Mouse (Mus musculus) ovary, postnatal 14 days (tissue): ENCODE measurements around the gene Syne1.

Experiments used
- DNase-seq: peaks from one replicate; pipeline ENCODE4 v3.0.0; 2022; ENCODE audit warnings: low spot score

Syne1 gene

GRCm38 (mm10) chr10:5203837-5204236, 347.4 kb downstream of the Syne1 start:
- no peak for DNase-seq

DNA sequence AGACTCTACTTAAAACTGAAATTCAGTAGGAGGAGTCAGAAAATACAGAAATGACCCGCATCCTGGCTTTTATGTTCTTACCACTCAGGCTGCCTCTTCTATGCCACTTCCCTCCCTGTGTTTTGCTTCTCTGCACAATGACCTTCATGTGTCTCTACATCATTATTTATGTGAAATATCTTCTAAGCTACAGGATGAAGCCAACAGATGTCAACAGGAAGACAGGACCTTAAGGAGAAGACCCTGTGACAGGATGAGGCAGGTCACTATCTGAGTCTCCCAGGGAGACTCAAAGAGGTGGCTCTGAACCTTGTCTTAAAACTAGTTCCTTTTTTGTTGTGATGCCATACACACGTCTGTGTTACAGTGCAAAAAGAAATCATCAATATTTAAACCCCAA, 353.9 kb downstream of the Syne1 start:
- DNase-seq = no peak

DNA sequence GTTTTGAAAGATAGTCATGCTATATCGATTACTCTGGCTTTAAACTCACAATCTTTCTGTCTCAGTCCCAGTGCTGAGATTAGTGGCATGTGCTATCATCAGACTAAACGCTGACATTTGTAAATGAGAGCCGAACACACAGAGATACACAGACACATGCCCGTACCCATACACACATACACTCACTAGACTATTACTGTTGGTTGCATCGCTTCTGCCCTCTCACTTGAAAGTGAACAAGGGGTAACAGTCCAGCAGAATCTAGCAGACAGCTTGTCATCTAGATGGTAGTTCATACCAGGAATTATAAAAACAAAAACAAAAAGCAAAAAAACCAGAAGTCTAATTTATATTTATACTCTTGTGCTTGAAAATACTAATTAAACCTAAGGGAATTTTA, 355.0 kb downstream of the Syne1 start:
- DNase-seq = no peak

- DNase-seq = no peak
Observed at GRCm38 (mm10) chr10:5195288-5195687, 356.0 kb downstream of the Syne1 start.

DNA sequence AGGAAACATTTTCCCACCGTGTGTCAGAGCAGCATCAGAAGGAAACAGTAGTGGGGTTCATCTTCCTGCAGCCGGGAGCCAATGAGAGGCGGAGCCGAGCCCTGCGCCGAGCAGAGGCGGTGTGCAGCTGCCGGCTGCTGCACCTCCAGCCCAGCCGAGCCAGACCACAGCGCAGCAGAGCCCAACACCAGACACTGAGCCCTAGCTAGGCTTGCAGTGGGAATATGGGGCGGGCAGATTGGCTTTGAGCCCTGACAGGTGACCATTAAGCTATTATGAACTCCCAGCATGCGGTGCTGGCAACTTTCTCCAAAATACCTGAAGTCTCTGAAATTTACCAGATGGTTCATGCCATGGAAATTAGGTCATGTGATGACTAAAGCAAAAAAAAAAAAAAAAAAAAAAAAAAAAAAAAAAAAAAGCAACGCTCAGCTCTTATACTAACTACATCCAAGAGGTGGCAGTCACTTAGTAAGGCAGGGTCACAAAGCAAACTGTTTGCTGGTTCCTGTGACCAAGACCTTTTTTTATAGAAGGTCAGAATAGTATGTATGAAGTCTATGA, 356.5 kb downstream of the Syne1 start:
- peak; percentile 43 for DNase-seq

GRCm38 (mm10) chr10:5194081-5194670, 357.1 kb downstream of the Syne1 start:
- DNase-seq = no peak

- no peak for DNase-seq
Observed at GRCm38 (mm10) chr10:5192861-5193490, 358.3 kb downstream of the Syne1 start.

GRCm38 (mm10) chr10:5190756-5191155, 360.5 kb downstream of the Syne1 start:
- no peak for DNase-seq

DNA sequence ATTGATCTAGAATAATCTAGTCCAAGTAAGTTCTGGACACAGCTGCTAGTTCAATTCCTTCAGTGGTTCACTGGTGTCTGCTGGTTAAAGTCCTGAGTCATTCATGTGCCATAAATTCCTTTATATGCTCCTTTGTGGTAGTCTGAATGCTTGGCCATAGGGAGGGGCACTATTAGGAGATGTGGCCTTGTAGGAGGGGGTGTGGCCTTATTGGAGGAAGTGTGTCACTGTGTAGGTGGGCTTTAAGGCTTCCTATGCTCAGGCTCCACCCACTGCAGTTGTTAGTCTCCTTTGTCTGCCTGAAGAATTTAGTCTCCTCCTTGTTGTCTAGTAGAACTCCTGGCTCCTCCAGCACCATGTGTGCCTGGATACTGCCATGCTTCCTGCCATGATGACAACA, 362.4 kb downstream of the Syne1 start:
- DNase-seq = no peak

DNA sequence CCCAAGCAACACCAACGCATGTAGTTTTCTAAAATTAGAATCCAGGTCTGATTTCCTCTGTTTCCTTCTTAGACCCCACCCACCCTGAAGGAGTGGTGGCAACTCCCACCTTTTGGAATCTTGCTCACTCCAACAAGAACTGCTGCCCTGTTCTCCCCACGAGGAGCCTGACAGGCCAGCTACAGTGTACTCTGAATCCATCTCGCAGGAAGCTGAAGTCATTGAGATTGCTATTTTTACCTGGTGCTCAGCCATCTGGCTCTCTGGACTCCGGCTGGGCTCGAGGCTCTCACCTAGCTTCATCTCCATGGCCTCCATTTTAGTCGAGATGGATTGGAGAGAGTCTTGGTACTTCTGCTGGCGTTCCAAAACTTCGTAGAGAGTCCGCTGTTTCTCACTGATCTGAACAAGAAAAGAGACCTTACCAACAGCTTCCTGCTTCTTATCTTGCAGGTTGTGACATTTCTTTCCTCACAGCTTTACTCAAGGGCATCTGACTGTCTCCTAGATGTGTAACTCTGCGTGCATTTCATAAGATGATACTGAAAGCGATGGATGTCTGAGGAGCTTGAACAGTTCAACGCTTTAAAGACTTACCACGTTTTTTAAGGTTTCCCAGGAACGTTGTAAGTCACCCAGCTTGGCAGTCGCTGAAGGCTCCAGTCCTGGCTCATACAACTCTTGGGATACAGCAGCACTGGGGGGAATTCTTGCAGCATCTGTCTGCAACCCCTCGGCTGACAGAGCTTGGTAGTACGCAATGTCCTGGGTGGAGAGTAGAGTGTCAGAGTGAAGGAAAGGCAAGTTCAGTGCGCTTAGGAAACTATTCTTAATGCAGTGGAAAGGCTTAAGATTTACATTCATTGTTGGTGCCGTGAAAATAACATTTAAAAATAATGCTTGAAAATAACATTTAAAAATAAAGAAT, 365.9 kb downstream of the Syne1 start:
- DNase-seq = no peak

GRCm38 (mm10) chr10:5181771-5182176, 369.5 kb downstream of the Syne1 start:
- no peak for DNase-seq

DNA sequence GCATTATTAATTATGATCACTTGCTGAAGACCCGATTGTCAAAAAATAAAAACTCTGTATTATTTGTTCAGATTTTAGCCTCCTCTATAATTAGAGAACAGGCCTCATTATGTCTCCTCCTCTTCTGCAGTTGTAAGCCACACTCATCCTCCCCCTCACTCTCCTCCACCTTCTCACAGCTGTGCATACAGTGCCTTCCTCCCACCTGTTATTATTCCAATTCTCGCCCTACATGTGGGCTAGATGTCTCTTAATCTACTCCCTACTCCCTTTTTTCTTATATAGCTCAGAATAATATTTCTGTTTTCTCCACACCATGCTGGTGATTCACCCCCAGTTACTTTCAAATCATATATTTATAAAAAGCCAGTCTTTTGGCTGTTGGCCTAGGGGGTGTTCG, 371.4 kb downstream of the Syne1 start:
- no peak for DNase-seq

DNA sequence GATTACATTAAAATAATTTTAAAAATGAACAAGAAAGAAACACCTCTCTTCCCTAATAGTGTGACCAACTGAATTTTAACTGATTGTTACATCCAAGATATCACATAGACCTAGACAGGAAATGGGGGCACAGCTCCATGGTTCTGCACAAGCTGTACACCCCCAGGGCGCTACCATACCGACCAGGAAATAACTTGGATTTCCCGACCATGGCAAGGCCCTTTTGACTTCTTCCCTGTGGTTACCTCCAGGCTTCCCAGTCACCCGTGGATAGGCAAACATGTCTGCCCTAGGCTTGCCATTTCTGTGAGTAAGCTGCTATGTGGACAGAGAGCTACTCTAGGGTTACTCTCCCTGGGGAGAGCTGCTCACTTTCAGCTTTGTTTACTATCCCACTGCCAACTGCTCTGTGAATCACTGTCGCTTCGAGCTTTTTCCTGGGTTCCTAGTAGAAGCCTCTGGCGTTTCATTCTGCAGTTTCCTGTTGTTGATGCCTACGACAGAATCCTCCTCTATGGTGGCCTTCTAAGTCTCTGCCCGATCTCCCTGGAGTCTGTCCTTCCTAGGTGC, 373.8 kb downstream of the Syne1 start:
- no peak for DNase-seq

DNA sequence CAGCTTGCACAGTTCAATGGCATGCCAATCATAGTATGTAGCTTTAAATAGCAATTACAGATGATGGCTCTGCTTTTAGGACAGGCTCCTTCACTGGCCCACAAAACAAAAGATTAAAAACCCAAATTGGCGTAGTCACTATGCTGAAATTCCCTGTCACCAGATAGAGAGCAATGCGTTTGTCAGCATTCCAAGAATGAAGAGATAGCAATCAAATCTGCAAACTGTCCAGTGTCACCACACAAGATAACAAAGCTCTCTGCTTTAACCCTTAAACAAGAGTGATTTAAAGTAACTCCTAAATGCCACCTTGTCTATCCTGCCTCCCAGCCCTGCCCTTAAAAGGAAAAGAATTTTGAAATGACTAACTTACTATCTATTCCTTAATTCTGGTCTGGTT, 374.9 kb downstream of the Syne1 start:
- no peak for DNase-seq

DNA sequence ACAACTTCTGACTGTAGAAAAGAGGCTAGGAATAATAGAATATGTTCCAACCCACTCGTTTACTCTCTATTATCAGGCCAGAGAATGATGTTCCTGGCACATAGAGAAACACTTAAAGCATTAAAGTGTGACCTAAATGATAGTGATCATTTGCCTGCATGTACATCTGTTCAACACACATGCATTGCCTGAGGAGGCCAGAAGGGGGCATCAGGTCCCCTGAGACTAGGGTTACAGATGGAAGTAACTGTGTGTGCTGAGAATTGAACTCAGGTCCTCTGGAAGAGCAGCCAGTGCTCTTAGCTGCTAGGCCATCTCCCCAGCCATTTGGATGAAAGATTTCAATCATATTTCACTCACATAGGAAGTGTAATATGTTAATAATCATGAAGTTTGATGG, 380.9 kb downstream of the Syne1 start:
- DNase-seq = no peak

DNA sequence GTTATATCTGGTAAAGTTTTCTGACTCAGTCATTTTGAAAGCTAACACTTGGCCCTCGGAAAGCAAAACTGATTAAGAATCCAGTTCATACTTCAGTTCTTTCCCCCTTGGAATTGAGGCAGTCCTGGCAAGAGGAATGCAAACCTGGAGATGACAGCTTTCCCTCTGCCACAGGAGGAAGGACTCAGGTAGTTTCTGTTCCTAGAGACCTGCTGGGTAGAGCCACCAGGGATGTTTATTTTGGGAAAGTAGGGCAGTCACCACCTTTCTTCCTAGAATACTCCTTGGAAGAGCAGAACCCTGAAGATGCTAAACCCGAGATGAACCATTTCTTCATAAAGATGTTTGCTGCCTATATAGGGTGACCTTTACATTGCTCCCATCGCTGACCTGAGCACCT, 383.8 kb downstream of the Syne1 start:
- DNase-seq = no peak

- no peak for DNase-seq
Observed at GRCm38 (mm10) chr10:5165439-5165838, 385.8 kb downstream of the Syne1 start.

- DNase-seq = no peak
Observed at GRCm38 (mm10) chr10:5163770-5164169, 387.5 kb downstream of the Syne1 start.

DNA sequence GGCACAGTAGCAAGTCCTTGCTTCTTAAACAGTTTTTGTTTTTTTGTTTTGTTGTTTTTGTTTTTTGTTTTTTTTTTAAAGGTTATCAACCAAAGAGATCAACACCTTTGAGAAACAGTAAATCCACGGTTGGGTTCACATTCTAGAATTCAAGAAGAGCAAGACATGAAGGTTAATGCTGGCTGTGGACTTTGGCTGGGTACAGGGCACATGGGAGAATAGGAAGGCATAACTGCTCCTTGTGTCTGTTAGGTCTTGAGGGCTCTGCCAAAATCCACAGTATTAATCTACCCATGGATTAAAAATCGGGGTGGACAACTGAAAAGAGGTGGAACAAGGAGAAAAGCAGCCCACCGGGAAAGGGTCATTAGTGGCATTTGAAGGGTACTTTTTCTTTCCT, 388.0 kb downstream of the Syne1 start:
- DNase-seq = no peak

DNA sequence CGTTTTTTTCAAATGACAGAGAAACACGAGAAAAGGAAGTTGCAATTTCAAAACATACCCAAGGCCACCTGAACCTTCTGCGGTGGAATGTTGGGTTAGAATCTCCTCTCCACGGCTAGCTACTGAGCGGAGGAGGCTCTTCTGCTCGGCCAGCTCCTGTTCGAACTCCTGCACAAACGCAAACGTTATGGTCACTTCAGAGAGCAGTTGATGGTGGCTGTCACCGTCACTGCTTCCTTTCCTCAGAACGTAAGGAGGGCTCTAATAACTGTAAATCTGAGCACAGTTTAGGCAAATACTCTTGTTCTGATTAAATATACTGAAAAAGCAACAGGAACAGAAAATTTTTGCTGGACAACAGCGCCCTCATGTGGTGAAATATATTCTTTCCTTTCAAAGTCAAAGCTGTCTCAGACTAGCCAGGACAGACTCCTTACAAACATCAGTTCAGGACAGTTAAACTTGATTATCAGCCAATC, 389.8 kb downstream of the Syne1 start:
- DNase-seq = peak; percentile 80

- no peak for DNase-seq
Observed at GRCm38 (mm10) chr10:5159679-5160078, 391.6 kb downstream of the Syne1 start.

GRCm38 (mm10) chr10:5153047-5153446, 398.2 kb downstream of the Syne1 start:
- DNase-seq = no peak
